Mouse (Mus musculus): ENCODE measurements at regions not wholly inside any gene's neighbourhood (a gene's known extent, or its start where the extent isn't known, plus 50 kb on each side); places are given as distances from the start of the nearest gene placed in this dataset.

DNA sequence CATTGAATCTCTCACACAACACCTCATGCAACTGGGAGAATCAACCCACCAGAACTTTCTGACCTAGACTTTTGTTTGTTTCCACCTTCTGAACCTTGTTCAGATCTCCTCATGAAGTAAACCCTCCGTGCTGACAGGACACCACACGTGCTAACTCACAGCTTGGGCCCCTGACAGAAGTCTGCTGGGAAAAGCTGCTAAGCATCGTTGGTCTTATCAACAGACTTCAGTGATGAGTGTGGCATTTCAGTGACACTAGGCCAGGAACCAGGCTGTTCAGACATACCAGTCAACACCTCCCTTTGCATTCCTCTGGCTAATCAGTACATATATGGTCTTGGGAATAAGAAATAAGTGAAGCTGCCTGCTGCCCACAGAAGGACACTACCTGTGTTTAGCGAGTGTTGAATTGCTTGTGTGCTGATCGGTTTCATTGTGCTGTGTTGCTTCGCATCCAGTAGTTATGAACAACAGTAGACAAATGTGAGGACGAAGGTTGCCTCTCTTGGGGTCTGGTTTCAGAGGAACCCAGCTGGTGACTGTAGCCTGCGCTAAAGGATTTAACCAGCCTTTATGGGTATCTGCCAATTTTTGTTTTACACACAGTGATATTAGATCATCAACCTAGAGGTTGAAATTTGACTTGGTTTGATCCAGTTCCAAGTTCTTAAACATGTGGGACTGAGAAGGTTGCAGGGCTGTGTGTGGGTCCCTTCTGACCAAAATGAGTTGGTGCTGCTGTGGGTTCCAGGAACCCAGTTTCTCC lies 224.6 kb upstream of the Ttc29 start:
- no peak for ATAC-seq
- H3K9me3 ChIP-seq (ENCODE audit: control insufficient read depth, low read length), result no peaks in the 10 kb centered on the region
- no peak overlapping the region for H3K9ac ChIP-seq (ENCODE audit: low read depth, low read length)
- no peaks in the 10 kb centered on the region for H3K4me1 ChIP-seq (ENCODE audit: control insufficient read depth, insufficient read depth, low read depth, low read length)
- no peak overlapping the region for H3K4me2 ChIP-seq (ENCODE audit: low read length)
- WGBS, result 87% methylated on average over 8 of the region's 8 CpGs
- no peaks in the 10 kb centered on the region for H3K36me3 ChIP-seq (ENCODE audit: control insufficient read depth, insufficient read depth, low read length)
- no peak overlapping the region for H3K4me3 ChIP-seq (ENCODE audit: low read length)
- H3K27me3 ChIP-seq (replicated peaks; ENCODE audit: control insufficient read depth, insufficient read depth, low read length), result no peaks in the 10 kb centered on the region
- no peak overlapping the region for H3K27ac ChIP-seq (ENCODE audit: low read depth, low read length)

DNA sequence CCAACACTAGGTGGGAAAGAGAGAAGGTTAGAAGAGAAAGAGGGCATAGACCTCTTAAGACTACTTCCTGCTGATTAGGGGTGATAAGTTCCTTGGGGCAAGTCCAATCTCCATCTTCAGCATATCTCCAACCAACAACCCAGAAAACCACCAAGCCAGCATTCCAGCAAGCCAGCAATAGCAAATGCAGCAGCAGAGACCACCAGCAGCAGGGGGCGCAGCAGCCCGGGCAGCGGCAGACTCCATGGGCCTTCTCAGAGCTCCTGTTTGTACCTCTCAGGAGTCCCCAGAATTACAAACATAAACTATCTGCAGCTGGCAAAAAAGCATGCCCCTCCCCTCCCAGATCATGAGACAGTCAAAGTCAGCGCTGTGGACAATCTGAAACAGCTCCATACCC lies 222.0 kb upstream of the Ttc29 start:
- no peak for ATAC-seq
- Histone ChIP-seq H3K27ac (ENCODE audit: low read depth, low read length) (no peak overlapping the region), H3K36me3 (ENCODE audit: control insufficient read depth, insufficient read depth, low read length) (no peaks in the 10 kb centered on the region), H3K4me3 (ENCODE audit: low read length) (no peak overlapping the region), H3K4me1 (ENCODE audit: control insufficient read depth, insufficient read depth, low read depth, low read length) (no peaks in the 10 kb centered on the region), H3K4me2 (ENCODE audit: low read length) (no peak overlapping the region), H3K9me3 (ENCODE audit: control insufficient read depth, low read length) (no peaks in the 10 kb centered on the region), H3K9ac (ENCODE audit: low read depth, low read length) (no peak overlapping the region), H3K27me3 (replicated peaks; ENCODE audit: control insufficient read depth, insufficient read depth, low read length) (no peaks in the 10 kb centered on the region)
- 38% methylated on average over 4 of the region's 4 CpGs for WGBS

DNA sequence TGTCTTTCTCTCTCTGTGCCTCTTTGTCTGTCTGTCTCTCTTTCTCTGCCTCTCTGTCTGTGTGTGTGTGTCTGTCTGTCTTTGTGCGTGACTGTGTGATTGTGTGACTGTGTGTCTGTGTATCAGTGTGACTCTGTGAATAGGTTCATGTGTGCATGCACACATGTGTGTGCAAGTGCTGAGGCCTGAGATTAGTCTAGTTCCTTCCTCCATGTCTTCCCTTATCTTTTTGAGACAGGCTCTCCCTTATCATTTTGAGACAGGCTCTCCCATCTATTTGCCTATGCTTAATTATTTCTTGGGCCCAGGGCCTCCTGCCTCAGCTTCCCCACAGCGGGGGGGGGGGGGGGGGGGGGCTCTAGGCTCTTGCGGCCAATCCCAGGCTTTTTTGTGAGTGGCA lies 212.8 kb upstream of the Ttc29 start:
- Histone ChIP-seq H3K4me2 (ENCODE audit: low read length) (no peak overlapping the region), H3K9ac (ENCODE audit: low read depth, low read length) (no peak overlapping the region), H3K9me3 (ENCODE audit: control insufficient read depth, low read length) (no peaks in the 10 kb centered on the region), H3K36me3 (ENCODE audit: control insufficient read depth, insufficient read depth, low read length) (no peaks in the 10 kb centered on the region), H3K4me1 (ENCODE audit: control insufficient read depth, insufficient read depth, low read depth, low read length) (no peaks in the 10 kb centered on the region; the same call in 1 of the 2 replicates), H3K27me3 (replicated peaks; ENCODE audit: control insufficient read depth, insufficient read depth, low read length) (no peaks in the 10 kb centered on the region), H3K4me3 (ENCODE audit: low read length) (no peak overlapping the region), H3K27ac (ENCODE audit: low read depth, low read length) (no peak overlapping the region)
- no peak for ATAC-seq
- WGBS, result 93% methylated on average over 2 of the region's 3 CpGs

DNA sequence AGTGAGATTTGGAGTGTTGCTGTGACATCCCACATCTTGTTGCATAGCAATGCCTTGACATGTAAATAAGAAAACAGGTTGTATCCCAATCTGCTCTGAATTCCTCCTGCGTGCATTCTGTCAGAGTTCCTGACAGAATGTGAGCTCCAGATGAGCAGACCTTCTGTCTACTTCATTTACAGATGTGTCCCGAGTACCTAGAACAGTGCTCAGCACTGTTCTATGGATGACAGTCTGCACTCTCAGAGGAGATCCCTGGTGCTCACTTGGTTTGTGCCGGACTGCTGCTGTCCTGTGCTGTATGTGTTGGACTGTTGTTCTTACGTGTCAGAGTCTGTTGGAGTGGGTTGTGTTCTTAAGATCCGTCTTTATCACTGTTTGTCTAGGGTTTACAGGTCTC lies 211.4 kb upstream of the Ttc29 start:
- ATAC-seq, result no peak
- H3K9me3 ChIP-seq (ENCODE audit: control insufficient read depth, low read length), result no peaks in the 10 kb centered on the region
- no peak overlapping the region for H3K4me3 ChIP-seq (ENCODE audit: low read length)
- no peak overlapping the region for H3K27ac ChIP-seq (ENCODE audit: low read depth, low read length)
- H3K36me3 ChIP-seq (ENCODE audit: control insufficient read depth, insufficient read depth, low read length), result no peaks in the 10 kb centered on the region
- H3K4me1 ChIP-seq (ENCODE audit: control insufficient read depth, insufficient read depth, low read depth, low read length), result no peaks in the 10 kb centered on the region; the same call in 1 of the 2 replicates
- H3K27me3 ChIP-seq (replicated peaks; ENCODE audit: control insufficient read depth, insufficient read depth, low read length), result no peaks in the 10 kb centered on the region
- no peak overlapping the region for H3K9ac ChIP-seq (ENCODE audit: low read depth, low read length)
- H3K4me2 ChIP-seq (ENCODE audit: low read length), result no peak overlapping the region
- WGBS, result 53% methylated on average over 5 of the region's 5 CpGs

DNA sequence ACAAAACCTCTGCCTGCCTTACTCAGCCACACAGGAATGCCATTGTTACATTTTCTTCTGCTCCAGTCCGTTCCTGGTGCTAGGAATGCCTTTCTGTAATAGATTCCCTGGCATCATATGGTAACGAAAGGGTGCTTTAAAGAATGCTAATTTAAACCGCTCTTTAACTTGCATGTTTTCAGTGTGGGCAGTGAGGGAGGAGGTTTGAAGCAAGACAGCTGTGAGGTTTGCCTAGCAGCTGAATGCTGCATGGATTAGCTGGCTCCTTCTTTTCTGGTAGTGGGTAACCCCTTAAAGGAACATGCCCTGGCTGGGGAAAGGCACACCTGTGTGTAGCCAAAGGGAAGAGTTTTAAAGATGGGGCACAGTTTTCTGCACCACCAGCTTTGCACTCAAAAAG lies 211.0 kb upstream of the Ttc29 start:
- no peak overlapping the region for H3K4me2 ChIP-seq (ENCODE audit: low read length)
- no peaks in the 10 kb centered on the region for H3K9me3 ChIP-seq (ENCODE audit: control insufficient read depth, low read length)
- H3K9ac ChIP-seq (ENCODE audit: low read depth, low read length), result no peak overlapping the region
- 28% methylated on average over 3 of the region's 3 CpGs for WGBS
- H3K4me3 ChIP-seq (ENCODE audit: low read length), result no peak overlapping the region
- H3K27me3 ChIP-seq (replicated peaks; ENCODE audit: control insufficient read depth, insufficient read depth, low read length), result no peaks in the 10 kb centered on the region
- H3K4me1 ChIP-seq (ENCODE audit: control insufficient read depth, insufficient read depth, low read depth, low read length), result no peaks in the 10 kb centered on the region; the same call in 1 of the 2 replicates
- no peak overlapping the region for H3K27ac ChIP-seq (ENCODE audit: low read depth, low read length)
- no peak for ATAC-seq
- H3K36me3 ChIP-seq (ENCODE audit: control insufficient read depth, insufficient read depth, low read length), result no peaks in the 10 kb centered on the region

DNA sequence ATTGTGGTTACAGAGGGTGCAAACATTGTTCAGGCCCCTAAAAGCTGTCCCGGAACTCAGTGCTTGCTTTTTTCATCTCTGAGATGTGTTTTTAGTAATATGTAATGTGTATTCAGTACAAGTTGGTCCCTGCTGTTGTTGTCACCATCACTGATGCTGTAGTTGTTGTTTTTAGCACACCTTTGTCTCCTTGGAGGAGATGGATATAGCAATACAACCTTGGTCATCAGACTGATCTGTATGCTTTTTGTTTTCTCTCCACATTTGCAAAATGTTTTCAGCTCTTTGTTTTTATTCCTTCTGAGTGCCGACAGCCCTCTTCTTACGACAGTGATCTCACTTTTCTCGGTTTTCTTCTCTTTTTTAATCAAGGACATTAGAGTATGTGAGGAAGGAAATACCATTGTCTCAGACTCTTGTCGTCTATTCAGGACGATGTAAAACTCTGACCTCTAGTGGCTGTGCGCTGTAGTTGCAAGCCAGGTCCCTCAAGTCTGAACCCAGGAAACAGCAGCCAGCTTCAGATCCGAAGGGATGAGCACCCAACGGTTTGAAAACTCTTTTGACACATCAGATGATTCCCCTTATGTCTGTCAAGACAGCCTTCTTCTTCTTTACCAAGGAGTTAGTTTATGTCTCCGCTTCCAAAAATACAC lies 209.1 kb upstream of the Ttc29 start:
- WGBS, result 17% methylated on average over 10 of the region's 10 CpGs
- H3K4me3 ChIP-seq (ENCODE audit: low read length), result no peak overlapping the region
- H3K36me3 ChIP-seq (ENCODE audit: control insufficient read depth, insufficient read depth, low read length), result no peaks in the 10 kb centered on the region
- no peak overlapping the region for H3K27ac ChIP-seq (ENCODE audit: low read depth, low read length)
- peak; percentile 94 for ATAC-seq
- H3K27me3 ChIP-seq (replicated peaks; ENCODE audit: control insufficient read depth, insufficient read depth, low read length), result no peaks in the 10 kb centered on the region
- no peaks in the 10 kb centered on the region; the same call in 1 of the 2 replicates for H3K4me1 ChIP-seq (ENCODE audit: control insufficient read depth, insufficient read depth, low read depth, low read length)
- H3K9ac ChIP-seq (ENCODE audit: low read depth, low read length), result no peak overlapping the region
- no peak overlapping the region for H3K4me2 ChIP-seq (ENCODE audit: low read length)
- H3K9me3 ChIP-seq (ENCODE audit: control insufficient read depth, low read length), result no peaks in the 10 kb centered on the region

DNA sequence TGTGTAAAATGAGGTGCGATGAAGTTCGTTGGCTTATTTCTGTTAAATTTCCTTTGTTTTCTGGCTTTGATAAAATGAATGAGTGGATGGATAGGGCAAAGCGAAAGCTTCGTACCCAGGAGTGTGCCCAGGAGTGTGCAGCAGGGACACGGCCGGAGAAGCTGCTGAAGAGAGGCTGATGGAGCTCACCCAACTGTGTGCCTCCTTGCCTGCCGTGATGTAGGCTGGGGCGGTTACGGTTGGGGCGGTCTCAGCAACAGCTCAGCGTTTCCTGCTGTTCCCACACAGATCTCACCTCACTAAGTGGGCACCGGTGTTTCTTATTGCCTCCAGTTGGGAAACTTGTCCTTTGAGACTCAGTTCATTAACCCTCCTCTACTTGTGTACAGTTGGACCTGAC lies 208.2 kb upstream of the Ttc29 start:
- no peak for ATAC-seq
- H3K4me1 ChIP-seq (ENCODE audit: control insufficient read depth, insufficient read depth, low read depth, low read length), result no peaks in the 10 kb centered on the region; the same call in 1 of the 2 replicates
- no peak overlapping the region for H3K4me2 ChIP-seq (ENCODE audit: low read length)
- H3K4me3 ChIP-seq (ENCODE audit: low read length), result no peak overlapping the region
- no peak overlapping the region for H3K9ac ChIP-seq (ENCODE audit: low read depth, low read length)
- no peaks in the 10 kb centered on the region for H3K27me3 ChIP-seq (replicated peaks; ENCODE audit: control insufficient read depth, insufficient read depth, low read length)
- no peak overlapping the region for H3K27ac ChIP-seq (ENCODE audit: low read depth, low read length)
- WGBS, result 81% methylated on average over 12 of the region's 12 CpGs
- no peaks in the 10 kb centered on the region for H3K36me3 ChIP-seq (ENCODE audit: control insufficient read depth, insufficient read depth, low read length)
- no peaks in the 10 kb centered on the region for H3K9me3 ChIP-seq (ENCODE audit: control insufficient read depth, low read length)

DNA sequence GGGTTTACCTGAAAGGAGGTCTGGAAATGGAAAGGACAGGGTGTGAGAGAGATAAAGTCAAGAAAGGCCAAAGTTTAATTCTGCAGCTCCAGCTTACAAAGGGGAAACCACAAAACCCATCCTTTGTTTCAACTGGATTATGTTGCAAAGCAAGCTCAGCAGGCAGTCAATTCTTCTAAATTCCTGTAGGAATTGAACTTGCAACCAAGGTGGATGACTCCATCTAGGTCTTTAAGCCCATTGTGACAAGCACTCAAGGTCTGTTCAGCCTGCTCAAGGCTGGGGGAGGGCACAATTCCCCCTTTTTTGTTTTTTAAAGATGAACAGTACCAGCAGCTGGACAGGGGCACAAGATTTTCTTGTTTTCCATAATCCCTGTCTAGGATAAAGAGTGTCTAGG lies 200.0 kb upstream of the Ttc29 start:
- no peak overlapping the region for H3K4me2 ChIP-seq (ENCODE audit: low read length)
- ATAC-seq, result no peak
- H3K4me1 ChIP-seq (ENCODE audit: control insufficient read depth, insufficient read depth, low read depth, low read length), result no peaks in the 10 kb centered on the region

DNA sequence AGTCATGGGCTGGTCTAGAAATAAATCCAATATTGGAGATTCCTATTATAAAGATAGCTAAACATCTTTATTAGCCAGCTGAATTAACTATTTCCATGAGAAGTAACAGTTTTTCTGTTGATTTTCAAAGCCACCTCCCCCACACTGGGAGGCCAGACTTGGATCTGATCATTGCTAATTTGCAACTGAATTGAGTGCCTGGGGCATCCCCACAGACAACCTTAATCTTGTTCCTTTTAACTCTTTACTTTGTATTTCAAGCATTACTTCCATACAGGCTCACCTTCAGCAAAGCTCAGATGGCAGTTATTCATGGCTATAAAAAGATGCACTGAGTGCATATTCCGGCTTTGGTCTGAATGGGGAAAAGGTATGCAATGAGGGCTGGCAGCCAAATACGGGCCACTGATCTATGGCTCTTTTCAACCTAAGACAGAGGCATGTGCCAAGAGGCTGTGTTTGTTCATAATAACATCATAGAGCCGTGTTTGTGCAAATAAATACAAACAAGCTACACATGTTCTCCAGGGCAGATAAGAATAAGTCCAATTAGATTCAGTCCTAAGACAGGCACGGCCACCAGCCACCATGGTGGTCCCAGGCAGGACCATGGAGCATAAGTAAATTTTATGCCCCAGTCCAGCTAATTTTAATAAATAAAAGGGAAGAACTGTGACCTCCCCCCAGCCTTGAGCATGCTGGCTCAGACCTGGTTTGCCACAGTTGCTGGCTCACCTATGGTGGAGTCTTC lies 194.5 kb upstream of the Ttc29 start:
- Histone ChIP-seq H3K9me3 (ENCODE audit: control insufficient read depth, low read length) (no peaks in the 10 kb centered on the region), H3K27ac (ENCODE audit: low read depth, low read length) (no peak overlapping the region), H3K9ac (ENCODE audit: low read depth, low read length) (no peak overlapping the region), H3K36me3 (ENCODE audit: control insufficient read depth, insufficient read depth, low read length) (no peaks in the 10 kb centered on the region), H3K4me2 (ENCODE audit: low read length) (no peak overlapping the region), H3K4me3 (ENCODE audit: low read length) (no peak overlapping the region), H3K4me1 (ENCODE audit: control insufficient read depth, insufficient read depth, low read depth, low read length) (no peaks in the 10 kb centered on the region), H3K27me3 (replicated peaks; ENCODE audit: control insufficient read depth, insufficient read depth, low read length) (no peaks in the 10 kb centered on the region)
- 0 out of 2 replicates have a peak, but pooled peaks have one; percentile 14 for ATAC-seq
- 44% methylated on average over 4 of the region's 4 CpGs for WGBS

More for the DNA sequence above, 200.0 kb upstream of the Ttc29 start:
- H3K27ac ChIP-seq (ENCODE audit: low read depth, low read length), result no peak overlapping the region
- no peaks in the 10 kb centered on the region for H3K27me3 ChIP-seq (replicated peaks; ENCODE audit: control insufficient read depth, insufficient read depth, low read length)
- no peak overlapping the region for H3K4me3 ChIP-seq (ENCODE audit: low read length)
- no peaks in the 10 kb centered on the region for H3K36me3 ChIP-seq (ENCODE audit: control insufficient read depth, insufficient read depth, low read length)
- no peak overlapping the region for H3K9ac ChIP-seq (ENCODE audit: low read depth, low read length)
- no peaks in the 10 kb centered on the region for H3K9me3 ChIP-seq (ENCODE audit: control insufficient read depth, low read length)

Measured in hindbrain, embryonic 16.5 days (tissue).